Mouse (Mus musculus) limb, embryonic 11.5 days (tissue): ENCODE data around the gene Dyrk1a. TPM values are rescaled to one million over a fixed set of nuclear protein-coding genes. Genes with fewer than 3 reads are reported as not detected.

Experiments
- ATAC-seq: fragments of 200-750 bp; cut with Nextera tagmentation; 2 replicates; pipeline ENCODE4 v1.8.0; 2017; ENCODE audit warnings: low read depth; ENCODE audit not compliant: insufficient number of reproducible peaks, low FRiP score, low TSS enrichment
- DNase-seq: peaks from one replicate; pipeline ENCODE4 v3.0.0-alpha.2; 2015; ENCODE audit warnings: low spot score
- H3K27ac ChIP-seq: fragments of 300-500 bp; sonication (generic); replicated peaks from 2 replicates; pipeline ENCODE4 v1.5.1; 2014; ENCODE audit warnings: low read depth, mild to moderate bottlenecking, low read length
- H3K27me3 ChIP-seq: fragments of 300-500 bp; sonication (generic); 2 replicates; pipeline ENCODE4 v1.6.1; 2014; ENCODE audit warnings: mild to moderate bottlenecking, low read length, mixed read lengths; ENCODE audit not compliant: control insufficient read depth, insufficient read depth
- H3K36me3 ChIP-seq: fragments of 300-500 bp; sonication (generic); 2 replicates; pipeline ENCODE4 v1.6.1; 2014; ENCODE audit warnings: mild to moderate bottlenecking, low read length, moderate library complexity, mixed read lengths; ENCODE audit not compliant: control insufficient read depth, insufficient read depth
- H3K4me1 ChIP-seq: fragments of 300-500 bp; sonication (generic); 2 replicates; pipeline ENCODE4 v1.6.1; 2014; ENCODE audit warnings: low read length, mixed read lengths; ENCODE audit not compliant: control insufficient read depth, insufficient read depth
- H3K4me2 ChIP-seq: fragments of 300-500 bp; sonication (generic); 2 replicates; pipeline ENCODE4 v1.6.1; 2014; ENCODE audit warnings: low read depth, mild to moderate bottlenecking, moderate library complexity; ENCODE audit not compliant: severe bottlenecking
- H3K4me3 ChIP-seq: fragments of 300-500 bp; sonication (generic); 2 replicates; pipeline ENCODE4 v1.5.1; 2014; ENCODE audit warnings: low read depth, low read length
- H3K9ac ChIP-seq: fragments of 300-500 bp; sonication (generic); 2 replicates; pipeline ENCODE4 v1.6.1; 2014; ENCODE audit warnings: mild to moderate bottlenecking, low read length
- H3K9me3 ChIP-seq: fragments of 300-500 bp; sonication (generic); 2 replicates; pipeline ENCODE4 v1.6.1; 2016; ENCODE audit warnings: low read length; ENCODE audit not compliant: control insufficient read depth
- WGBS: fragments of 180-500 bp; shearing (Covaris S2); extraction: QIAGEN DNeasy Blood & Tissue Kit; methylation state at CpG from one replicate; pipeline ENCODE4 v1.1.7; 2014; 5-methylcytosine and 5-hydroxymethylcytosine counted together
- polyA plus RNA-seq: library from polyadenylated mRNA; unstranded; fragments of >200 nt; fragmentation: Nextera tagmentation; extraction: Ambion mirVana; gene quantifications from 2 replicates; pipeline ENCODE4 v1.2.1, GENCODE M21; 2014

Gene Dyrk1a
- 12.1 and 13.4 TPM in 2 replicates for polyA plus RNA-seq

DNA sequence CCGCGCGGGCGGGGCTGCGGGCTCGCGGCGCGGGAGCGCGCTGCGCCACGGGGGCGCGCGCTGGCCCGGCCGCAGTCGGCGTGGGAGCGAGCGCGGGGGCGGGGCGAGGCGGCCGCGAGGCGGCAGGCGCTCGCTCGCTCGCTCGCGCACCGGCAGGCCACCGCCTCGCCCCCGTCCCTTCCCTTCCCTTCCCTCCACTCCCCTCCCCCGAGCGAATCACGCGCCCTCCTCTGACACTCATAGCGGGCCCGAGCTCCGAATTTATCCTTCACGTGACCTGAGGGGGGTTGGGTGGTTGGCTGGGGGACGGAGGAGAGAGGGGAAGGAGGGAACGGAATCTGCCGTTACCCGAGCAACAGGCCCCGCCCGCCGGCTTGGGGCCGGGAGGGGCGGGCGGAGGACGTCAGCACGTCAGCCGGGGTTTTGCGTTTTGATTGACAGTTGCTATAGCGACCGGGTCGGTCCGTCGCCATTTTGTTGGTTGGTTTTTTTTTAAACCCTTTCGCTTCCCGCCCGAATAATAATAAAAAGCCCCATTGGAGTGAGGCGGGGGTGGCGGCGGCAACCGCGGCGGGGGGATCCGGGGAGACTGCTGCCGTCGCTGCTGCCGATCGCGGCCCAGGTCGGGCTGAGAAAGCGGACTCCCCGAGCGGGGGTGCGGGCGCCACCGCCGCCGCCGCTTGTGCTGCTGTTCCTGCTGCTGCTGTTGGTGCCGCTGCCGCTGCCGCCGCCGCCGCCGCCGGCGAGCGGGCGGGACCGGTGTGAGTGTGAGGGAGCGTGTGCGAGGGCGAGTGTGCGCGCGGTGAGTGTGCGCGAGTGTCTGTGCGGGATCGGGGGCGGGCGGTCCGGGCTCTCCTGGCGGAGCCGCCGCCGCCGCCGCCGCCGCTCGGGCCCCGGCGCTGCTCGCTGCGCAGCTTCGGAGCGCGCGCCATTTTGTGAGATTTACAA lies at the start of gene Dyrk1a:
Gene Dyrk1a (plus strand): TSS at position 782 of the 948 bp plus-strand sequence.
- no peaks in the 10 kb centered on the region for H3K36me3 ChIP-seq
- peak within 1 kb of the TSS; percentile 65 for H3K4me2 ChIP-seq
- WGBS: under 1% methylated on average over 112 of the region's 133 CpGs
- H3K4me1 ChIP-seq: 0 out of 2 replicates have a peak, but pooled peaks cover 4% of the 10 kb centered on the region
- peak within 1 kb of the TSS; percentile 100 for H3K27ac ChIP-seq
- peak within 1 kb of the TSS; percentile 99 for H3K9ac ChIP-seq
- ATAC-seq (peak; percentile 95), DNase-seq (peak; percentile 98)
- no peaks in the 10 kb centered on the region for H3K9me3 ChIP-seq
- peak within 1 kb of the TSS; percentile 99 for H3K4me3 ChIP-seq
- H3K27me3 ChIP-seq: no peaks in the 10 kb centered on the region

DNA sequence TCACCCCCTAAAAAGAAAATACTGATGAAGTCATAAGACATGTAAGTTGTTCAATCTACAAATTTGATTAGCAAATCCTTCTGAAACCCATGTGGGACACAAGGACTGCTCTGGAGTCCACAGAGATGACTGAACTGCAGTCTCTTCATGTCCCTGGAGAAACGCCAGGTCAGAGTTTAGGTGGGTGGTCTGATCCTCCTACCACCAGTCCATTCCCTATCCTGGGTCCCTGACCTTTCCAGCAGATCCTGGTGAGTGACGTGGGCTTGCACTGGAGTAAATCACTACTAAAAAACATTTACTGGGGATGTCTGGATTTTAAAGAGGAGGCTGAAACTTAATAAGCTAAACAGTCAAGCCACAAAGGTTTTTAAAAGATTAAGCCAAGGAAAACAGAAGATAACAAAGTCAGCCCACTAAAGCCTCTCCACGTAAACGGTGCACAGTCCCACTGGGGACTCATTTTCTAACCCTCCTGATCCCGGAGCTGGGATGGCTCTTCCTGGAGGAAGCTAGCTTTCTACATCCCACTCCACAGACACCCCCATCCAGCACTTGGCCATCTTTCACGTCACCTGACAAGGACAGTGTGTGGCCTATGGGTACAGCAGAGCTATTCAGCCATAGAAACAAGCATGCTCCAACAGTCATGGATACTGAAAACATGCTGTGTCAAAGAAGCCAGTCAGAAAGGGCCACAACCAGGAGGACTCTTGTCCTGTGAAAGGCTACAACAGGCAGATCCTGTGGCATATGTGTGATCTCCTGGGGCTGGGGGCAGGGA lies 46.0 kb upstream of the Dyrk1a start:
- no peaks in the 10 kb centered on the region for H3K27me3 ChIP-seq
- H3K4me3 ChIP-seq: no peak overlapping the region
- no peak overlapping the region for H3K27ac ChIP-seq
- no peaks in the 10 kb centered on the region; the same call in 1 of the 2 replicates for H3K36me3 ChIP-seq
- peaks cover 6% of the 10 kb centered on the region for H3K4me1 ChIP-seq
- no peak overlapping the region for H3K4me2 ChIP-seq
- no peak for DNase-seq
- WGBS: 58% methylated on average over 6 of the region's 6 CpGs
- H3K9ac ChIP-seq: no peak overlapping the region
- no peak for ATAC-seq
- no peaks in the 10 kb centered on the region for H3K9me3 ChIP-seq

DNA sequence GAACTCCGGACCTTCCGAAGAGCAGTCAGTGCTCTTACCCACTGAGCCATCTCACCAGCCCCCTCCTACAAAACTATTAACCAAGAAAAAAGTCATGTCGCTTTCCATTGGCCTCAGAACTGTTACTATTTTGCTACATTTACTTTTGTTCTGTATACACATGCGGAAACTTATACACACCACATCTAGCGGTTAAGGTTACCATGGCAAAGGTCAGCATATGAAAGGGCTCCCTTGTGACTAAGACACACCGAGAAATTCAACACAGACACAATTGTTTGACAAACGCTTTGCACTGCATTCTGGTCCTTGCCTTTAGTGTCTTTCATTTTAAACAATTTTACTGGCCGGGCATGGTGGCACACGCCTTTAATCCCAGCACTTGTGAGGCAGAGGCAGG lies 45.1 kb upstream of the Dyrk1a start:
- Histone ChIP-seq H3K36me3 (no peaks in the 10 kb centered on the region), H3K9ac (no peak overlapping the region), H3K4me3 (no peak overlapping the region), H3K9me3 (no peaks in the 10 kb centered on the region), H3K27me3 (no peaks in the 10 kb centered on the region), H3K4me1 (peaks cover 6% of the 10 kb centered on the region), H3K27ac (no peak overlapping the region), H3K4me2 (no peak overlapping the region)
- 91% methylated on average over 9 of the region's 9 CpGs for WGBS
- DNase-seq: no peak
- ATAC-seq: no peak

DNA sequence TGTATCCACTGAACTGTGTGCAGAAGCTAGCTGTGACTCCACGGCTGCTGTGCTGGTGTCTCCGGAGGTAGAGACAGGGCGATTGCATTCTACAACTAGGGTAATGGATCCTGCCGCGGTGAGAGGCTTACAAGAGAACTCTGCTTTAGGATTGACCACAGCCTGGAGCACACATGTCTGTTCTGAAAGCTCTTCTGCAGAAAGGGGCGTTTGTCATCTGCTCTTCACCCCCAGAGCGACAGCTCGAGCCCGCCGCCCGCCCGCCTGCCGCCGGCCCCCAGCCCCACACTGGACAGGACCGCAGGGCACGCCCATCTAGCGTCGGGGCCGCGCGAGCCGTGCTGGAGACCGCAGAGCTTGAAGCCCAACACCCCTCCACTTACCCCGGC lies 43.9 kb upstream of the Dyrk1a start:
- H3K4me2 ChIP-seq: peak overlapping the region; percentile 67
- H3K4me3 ChIP-seq: peak overlapping the region; percentile 80
- H3K27me3 ChIP-seq: no peaks in the 10 kb centered on the region
- 0% methylated on average over 24 of the region's 24 CpGs for WGBS
- H3K4me1 ChIP-seq: peaks cover 6% of the 10 kb centered on the region
- H3K9ac ChIP-seq: peak overlapping the region; percentile 82
- H3K9me3 ChIP-seq: no peaks in the 10 kb centered on the region
- H3K36me3 ChIP-seq: no peaks in the 10 kb centered on the region
- peak overlapping the region; percentile 90 for H3K27ac ChIP-seq
- DNase-seq (no peak), ATAC-seq (peak; percentile 78)

DNA sequence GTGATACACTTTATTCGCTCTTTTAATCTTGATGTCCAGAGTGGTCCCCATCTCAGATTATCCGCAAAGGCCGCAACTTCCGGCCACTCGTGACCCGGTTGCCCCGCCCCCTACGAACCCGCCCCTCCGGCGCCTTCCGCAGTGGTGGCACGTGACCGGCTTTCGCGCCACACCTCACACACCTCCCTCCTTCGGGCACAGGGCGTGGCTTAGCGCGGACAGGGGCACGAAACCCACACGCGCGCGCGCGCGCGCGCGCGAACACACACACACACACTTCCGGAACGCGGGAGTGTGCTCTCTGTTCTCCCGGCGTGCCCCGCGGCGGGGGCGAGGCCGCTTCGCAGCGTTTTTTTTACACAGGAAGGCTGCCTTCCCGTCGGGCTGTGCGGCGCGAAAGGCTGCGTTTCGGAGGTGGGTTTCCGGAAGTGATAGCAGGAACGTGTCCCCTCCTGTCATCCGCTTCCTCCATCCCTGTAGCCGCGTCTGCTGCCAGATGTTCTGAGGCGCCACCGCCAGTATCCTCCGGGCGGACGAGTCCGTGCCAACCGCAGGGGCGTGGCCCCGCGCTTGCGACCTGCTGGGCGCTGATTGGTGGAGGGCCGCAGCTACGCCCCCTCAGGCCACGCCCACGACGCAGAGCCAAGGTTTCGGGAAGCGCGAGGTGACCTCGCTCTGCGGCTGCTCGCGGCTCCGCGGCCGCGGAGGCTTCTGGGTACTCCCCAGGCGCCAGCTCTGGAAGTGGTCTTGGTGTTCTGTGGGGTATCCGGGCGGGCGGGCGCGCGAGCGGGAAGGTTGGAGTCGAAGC lies 43.3 kb upstream of the Dyrk1a start, which contains the start of gene Vps26c:
Gene Vps26c (minus strand): TSS at position 487 of the 808 bp plus-strand sequence.
- Histone ChIP-seq H3K9ac (peak within 1 kb of the TSS; percentile 82), H3K27me3 (no peaks in the 10 kb centered on the region), H3K9me3 (no peaks in the 10 kb centered on the region), H3K36me3 (no peaks in the 10 kb centered on the region), H3K4me1 (peaks cover 6% of the 10 kb centered on the region), H3K27ac (peak within 1 kb of the TSS; percentile 90), H3K4me3 (peak within 1 kb of the TSS; percentile 80), H3K4me2 (peak within 1 kb of the TSS; percentile 67)
- DNase-seq (peak; percentile 97), ATAC-seq (peak; percentile 93)
- whole genome bisulfite sequencing: under 1% methylated on average over 92 of the region's 93 CpGs

DNA sequence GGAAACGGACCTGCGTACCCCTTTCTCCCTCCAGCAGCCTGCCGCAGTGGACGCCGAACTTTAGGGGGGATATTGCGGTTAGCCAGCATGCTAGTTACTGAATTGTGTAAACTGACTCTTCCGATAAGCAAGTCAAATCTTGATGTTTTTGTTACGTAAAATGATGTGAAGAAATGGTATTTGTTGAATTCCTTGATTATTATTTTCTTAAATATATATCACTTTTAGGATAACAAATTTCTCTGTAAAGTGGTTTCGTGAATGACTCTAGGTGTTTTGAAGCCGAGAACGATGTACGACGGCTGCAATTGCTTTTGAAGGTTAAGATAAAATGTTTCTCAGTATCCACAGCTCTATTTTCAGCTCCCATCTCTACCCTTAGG lies 42.7 kb upstream of the Dyrk1a start:
- Histone ChIP-seq H3K27me3 (no peaks in the 10 kb centered on the region), H3K4me1 (peaks cover 6% of the 10 kb centered on the region), H3K4me2 (peak overlapping the region; percentile 67), H3K9me3 (no peaks in the 10 kb centered on the region), H3K27ac (peak overlapping the region; percentile 90), H3K36me3 (no peaks in the 10 kb centered on the region), H3K9ac (peak overlapping the region; percentile 82), H3K4me3 (peak overlapping the region; percentile 80)
- DNase-seq: no peak
- 8% methylated on average over 13 of the region's 13 CpGs for WGBS
- ATAC-seq: no peak

DNA sequence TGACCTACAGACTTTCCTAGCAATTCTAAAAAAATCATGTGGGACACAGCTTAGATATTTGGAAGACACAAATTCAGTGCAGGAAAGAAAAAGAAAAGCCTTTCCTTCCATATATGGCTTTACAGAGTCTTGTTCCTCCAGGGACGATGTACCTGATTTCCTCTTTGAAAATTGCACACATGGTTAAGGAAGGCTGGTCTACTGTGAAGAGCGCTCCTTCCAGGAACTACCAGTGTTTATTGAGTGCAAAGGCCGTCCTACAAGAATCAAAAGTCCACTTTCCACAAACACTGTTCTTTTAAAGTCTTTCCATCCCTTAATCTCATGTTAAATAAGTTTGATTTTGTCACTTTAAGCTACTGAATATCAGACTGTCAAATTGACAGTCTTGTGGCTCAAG lies 42.3 kb upstream of the Dyrk1a start:
- Histone ChIP-seq H3K36me3 (no peaks in the 10 kb centered on the region), H3K4me1 (peaks cover 6% of the 10 kb centered on the region), H3K27ac (peak overlapping the region; percentile 90; the same call in 1 of the 2 replicates), H3K4me2 (peak overlapping the region; percentile 67), H3K4me3 (peak overlapping the region; percentile 80), H3K27me3 (no peaks in the 10 kb centered on the region), H3K9ac (peak overlapping the region; percentile 82), H3K9me3 (no peaks in the 10 kb centered on the region)
- DNase-seq (no peak), ATAC-seq (no peak)
- WGBS: 64% methylated on average over 3 of the region's 3 CpGs
